Mouse (Mus musculus): ENCODE results near the gene Cd52. TPM values are rescaled to one million over a fixed set of nuclear protein-coding genes. Genes with fewer than 3 reads are reported as not detected.

The Cd52 gene
- polyA plus RNA-seq (2012; rRNA removed): 14.2 and 19.7 TPM in 2 replicates

DNA sequence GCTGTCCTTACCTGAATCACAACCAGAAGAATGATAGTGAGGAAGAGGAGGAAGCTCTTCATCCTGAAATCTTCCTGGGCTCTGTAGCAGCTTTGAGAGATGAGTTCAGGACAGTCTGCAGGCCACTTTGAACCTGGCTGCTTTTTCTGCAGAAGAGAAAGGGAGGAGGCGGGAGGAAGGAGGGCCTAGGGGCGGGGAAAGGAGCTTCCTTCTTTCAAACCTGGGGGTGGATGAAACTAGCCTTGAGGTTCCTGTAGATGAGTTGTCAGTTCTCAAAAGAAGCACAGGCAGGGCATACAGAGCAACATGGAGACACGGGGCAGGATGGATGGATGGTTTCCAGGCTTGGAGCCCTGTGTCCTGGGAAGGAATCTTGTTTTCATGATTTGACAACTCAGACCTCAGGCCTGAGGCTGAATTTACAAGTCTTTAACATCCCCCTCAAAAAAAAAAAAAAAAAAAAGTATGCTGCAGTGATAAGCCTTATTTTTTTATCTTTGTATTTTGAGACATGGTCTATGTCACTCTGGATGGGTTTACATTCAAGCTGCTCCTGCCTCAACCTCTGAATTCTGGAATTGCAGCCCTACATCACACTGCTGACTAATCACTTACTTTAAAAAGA, at the start of gene Cd52:
Cd52 (minus strand) TSS at position 160 of the 625 bp plus-strand sequence.

DNA sequence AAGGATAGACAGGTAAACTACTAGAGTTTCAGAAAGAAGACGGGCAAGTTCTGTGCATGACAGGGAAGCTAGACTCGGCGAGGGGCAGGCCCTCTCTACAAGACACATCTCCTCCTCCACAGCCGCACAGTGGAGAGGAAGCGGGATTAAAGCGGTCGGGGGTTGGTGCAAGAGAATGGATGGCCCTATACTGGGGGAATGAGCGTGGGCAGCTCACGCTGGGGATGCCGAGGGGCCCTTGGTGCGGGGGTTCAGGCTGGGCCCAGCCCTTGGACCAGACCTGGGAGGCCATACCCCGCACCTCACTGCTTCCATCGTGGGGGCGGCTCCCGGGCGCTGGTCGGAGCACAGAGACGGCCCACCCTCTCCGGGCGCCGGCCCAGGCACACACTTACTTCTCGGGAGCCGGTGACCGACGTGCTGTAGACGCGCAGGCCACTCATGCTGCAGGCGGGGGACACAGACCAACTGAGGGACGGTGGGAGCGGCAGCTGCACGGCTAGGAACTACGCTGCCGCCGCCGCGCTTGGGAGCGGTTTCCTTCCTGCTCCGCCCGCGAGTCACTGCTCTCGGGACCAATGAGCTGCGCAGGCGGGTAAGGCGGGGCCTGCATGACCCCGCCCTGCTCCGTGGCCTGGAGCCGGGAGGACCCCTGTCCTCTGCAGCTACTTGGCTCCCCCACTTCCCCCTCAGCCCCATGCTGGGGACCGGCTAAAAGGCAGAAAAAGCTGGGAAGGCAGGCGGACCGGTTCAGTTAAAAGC, 33.5 kb upstream of the Cd52 start, which contains the start of gene Sh3bgrl3:
Sh3bgrl3 (minus strand) TSS at position 569 of the 762 bp plus-strand sequence.

DNA sequence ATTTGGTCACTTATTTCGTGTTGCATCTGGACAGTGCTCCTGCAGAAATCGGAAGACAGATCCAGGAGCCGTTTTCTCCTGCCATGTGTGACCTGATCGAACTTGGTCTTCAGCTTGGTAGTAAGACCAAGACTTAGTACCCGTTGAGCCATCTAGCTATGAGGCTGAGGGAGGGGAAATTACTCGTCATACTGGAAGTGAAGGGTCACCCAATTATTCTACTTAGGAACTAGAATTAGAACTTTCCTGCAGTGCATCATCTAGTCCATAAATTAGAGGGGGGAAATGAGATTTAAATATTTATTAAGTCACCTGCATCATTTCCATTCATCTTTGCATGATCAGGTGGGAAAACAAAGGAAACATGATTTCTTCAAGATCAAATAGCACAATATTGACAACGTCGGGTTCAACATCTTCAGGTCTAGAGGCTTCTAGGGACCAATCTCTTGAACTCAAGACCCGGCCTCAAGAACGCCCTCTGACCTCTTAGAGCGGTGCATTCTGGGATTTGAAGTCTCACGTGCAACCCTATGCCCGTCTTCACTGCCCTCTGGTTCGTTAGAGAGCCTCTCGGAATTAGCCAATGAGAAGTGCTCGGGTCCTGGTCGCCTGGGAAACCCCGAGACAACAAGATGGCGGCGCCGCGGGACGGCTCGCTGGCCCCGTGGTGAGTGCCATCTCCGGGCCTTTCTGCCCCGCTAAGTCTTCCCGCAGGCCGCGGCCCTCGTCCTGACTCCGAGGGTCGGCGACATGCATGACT, 7.3 kb upstream of the Cd52 start, which contains the start of gene Ubxn11:
Ubxn11 (plus strand) TSS at position 592 of the 763 bp plus-strand sequence.

DNA sequence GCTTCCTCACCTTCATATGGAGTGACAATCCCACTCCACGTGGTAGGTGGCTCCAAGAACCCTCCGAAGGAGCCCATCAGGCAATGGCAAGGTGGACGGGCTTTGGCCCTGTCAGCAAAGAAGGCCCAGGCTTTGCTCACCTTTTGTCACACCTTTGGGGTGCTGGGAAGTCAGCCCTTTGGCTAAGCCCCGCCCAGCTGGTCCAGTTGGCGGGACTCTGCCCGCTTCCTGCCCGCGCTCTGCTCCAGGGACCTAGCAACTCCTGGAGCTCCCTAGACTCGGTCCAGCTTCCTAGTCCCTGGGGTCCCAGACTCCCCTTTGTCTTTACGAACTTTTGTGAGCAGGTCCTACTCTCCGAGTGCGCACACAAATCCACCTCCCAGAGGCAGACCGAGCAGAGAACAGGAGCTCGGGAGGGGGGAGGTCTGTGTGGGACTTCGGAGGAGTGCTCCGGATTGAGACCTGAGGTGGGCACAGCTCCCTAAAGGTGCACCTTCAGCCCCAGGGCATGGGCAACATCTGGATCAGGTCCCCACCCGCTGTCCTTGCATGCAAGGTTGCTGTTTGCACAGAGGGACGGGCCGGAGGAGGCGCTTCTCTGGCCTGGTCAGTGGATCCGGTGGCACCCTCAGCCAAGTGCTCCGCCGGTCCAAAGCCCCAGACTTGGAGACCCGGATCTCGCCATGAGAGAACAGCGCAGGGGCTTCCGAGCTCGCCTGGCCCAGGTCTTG, 34.6 kb downstream of the Cd52 start, which contains the start of gene Crybg2:
Crybg2 (plus strand) TSS at position 681 of the 731 bp plus-strand sequence.

DNA sequence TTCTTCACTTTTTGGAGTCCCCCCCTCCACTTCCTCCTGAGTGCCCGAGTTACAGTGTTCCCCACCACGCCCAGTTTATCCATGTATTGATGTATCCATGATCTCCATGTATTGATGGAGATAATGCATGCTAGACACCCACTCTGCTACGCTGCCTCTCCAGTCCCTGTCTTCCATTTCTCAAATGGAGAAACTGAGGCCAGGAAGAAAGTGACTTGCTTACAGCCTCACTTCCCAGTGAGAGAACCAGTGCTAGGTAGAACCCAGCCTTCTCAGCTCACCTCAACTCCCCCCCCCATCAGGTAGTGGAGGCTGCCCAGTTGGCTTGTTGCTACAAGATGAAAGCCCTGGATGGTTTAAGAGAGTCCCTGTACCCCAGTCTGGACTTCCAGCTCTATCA, 41.3 kb downstream of the Cd52 start, which contains the start of gene Zfp683:
Zfp683 (plus strand) TSS at position 301 of the 400 bp plus-strand sequence.

Other genes with a start within 250 kb of the Cd52 start
- 24.4 and 28.9 TPM in 2 replicates for gene Rps6ka1, start 207.3 kb downstream of the Cd52 start, polyA plus RNA-seq (2012; rRNA removed)
- gene Hmgn2, start 126.4 kb downstream of the Cd52 start, polyA plus RNA-seq (2012; rRNA removed): 288 and 295 TPM in 2 replicates
- gene Dhdds, start 94.2 kb downstream of the Cd52 start, polyA plus RNA-seq (2012; rRNA removed): 12.7 and 14.1 TPM in 2 replicates
- 1.1 and 1.5 TPM in 2 replicates for gene Lin28a, start 76.2 kb downstream of the Cd52 start, polyA plus RNA-seq (2012; rRNA removed)
- 0.01 and 0.02 TPM in 2 replicates for gene Zfp683, start 41.2 kb downstream of the Cd52 start, polyA plus RNA-seq (2012; rRNA removed)
- 0.07 and 0.48 TPM in 2 replicates for gene Crybg2, start 34.3 kb downstream of the Cd52 start, polyA plus RNA-seq (2012; rRNA removed)
- 1.2 and 1.5 TPM in 2 replicates for gene Ubxn11, start 7.5 kb upstream of the Cd52 start, polyA plus RNA-seq (2012; rRNA removed)
- gene Sh3bgrl3, start 33.7 kb upstream of the Cd52 start, polyA plus RNA-seq (2012; rRNA removed): 61.5 and 81.2 TPM in 2 replicates
- gene Cep85, start 92.0 kb upstream of the Cd52 start, polyA plus RNA-seq (2012; rRNA removed): 14.3 and 19.2 TPM in 2 replicates
- gene Gm7534, start 107.9 kb upstream of the Cd52 start, polyA plus RNA-seq (2012; rRNA removed): not detected in 2 replicates
- not detected in 2 replicates for gene Catsper4, start 132.3 kb upstream of the Cd52 start, polyA plus RNA-seq (2012; rRNA removed)
- 0.03 and 0.08 TPM in 2 replicates for gene Cnksr1, start 143.3 kb upstream of the Cd52 start, polyA plus RNA-seq (2012; rRNA removed)
- gene E130218I03Rik, start 148.6 kb upstream of the Cd52 start, polyA plus RNA-seq (2012; rRNA removed): not detected in 2 replicates
- gene Zfp593, start 150.5 kb upstream of the Cd52 start, polyA plus RNA-seq (2012; rRNA removed): 6.0 and 6.2 TPM in 2 replicates
- not detected in 2 replicates for gene Gm30191, start 151.9 kb upstream of the Cd52 start, polyA plus RNA-seq (2012; rRNA removed)
- 0.72 and 0.92 TPM in 2 replicates for gene Grrp1, start 159.0 kb upstream of the Cd52 start, polyA plus RNA-seq (2012; rRNA removed)
- gene Pdik1l, start 192.8 kb upstream of the Cd52 start, polyA plus RNA-seq (2012; rRNA removed): 5.1 and 5.3 TPM in 2 replicates
- gene Trim63, start 220.0 kb upstream of the Cd52 start, polyA plus RNA-seq (2012; rRNA removed): 0.06 and 0.16 TPM in 2 replicates
- gene Slc30a2, start 248.1 kb upstream of the Cd52 start, polyA plus RNA-seq (2012; rRNA removed): 0.02 and 0.03 TPM in 2 replicates